Mouse (Mus musculus) erythroblast, embryonic 14.5 days (primary cell): ENCODE results near the gene Erbb3. TPM values are rescaled to one million over a fixed set of nuclear protein-coding genes. Genes with fewer than 3 reads are reported as not detected.
A peak's percentile ranks its signal among the peaks of the same experiment; 100 is the strongest.

Source experiments
- H3K27me3 ChIP-seq: 2 replicates; pipeline ENCODE4 v1.6.1; 2012; ENCODE audit warnings: inconsistent platforms; ENCODE audit not compliant: control insufficient read depth
- H3K36me3 ChIP-seq: 2 replicates; pipeline ENCODE4 v1.6.1; 2012; ENCODE audit warnings: mild to moderate bottlenecking, inconsistent platforms; ENCODE audit not compliant: control insufficient read depth
- H3K4me1 ChIP-seq: 2 replicates; pipeline ENCODE4 v1.6.1; 2012; ENCODE audit warnings: inconsistent platforms; ENCODE audit not compliant: control insufficient read depth
- H3K4me3 ChIP-seq: replicated peaks from 2 replicates; pipeline ENCODE3; 2012; ENCODE audit warnings: moderate library complexity, mild to moderate bottlenecking, inconsistent platforms
- H3K9me3 ChIP-seq: 2 replicates; pipeline ENCODE4 v1.6.1; 2012; ENCODE audit warnings: low read length, inconsistent platforms, mixed read lengths; ENCODE audit not compliant: control insufficient read depth
- GATA1 ChIP-seq: IDR thresholded peaks from 2 replicates; pipeline ENCODE4 v1.6.1; 2012; ENCODE audit warnings: low read length, inconsistent platforms, mixed read lengths
- TAL1 ChIP-seq: IDR thresholded peaks from 3 replicates; pipeline ENCODE4 v1.6.1; 2012; ENCODE audit warnings: low read length, inconsistent platforms, mixed read lengths
- polyA plus RNA-seq: library from polyadenylated mRNA; stranded (reverse); fragments of >175 nt; gene quantifications from 2 replicates; pipeline ENCODE4 v1.2.3, GENCODE M21; 2012

Erbb3 gene
- polyA plus RNA-seq, 1 experiment: 0.01 TPM

- Histone ChIP-seq H3K27me3 (peaks cover 8% of the 10 kb centered on the region), H3K36me3 (peaks cover 36% of the 10 kb centered on the region), H3K4me3 (peak overlapping the region; percentile 77), H3K9me3 (no peaks in the 10 kb centered on the region), H3K4me1 (peaks cover 37% of the 10 kb centered on the region)
- no peak for TF ChIP-seq GATA1
- TF ChIP-seq TAL1: no peak
Observed at GRCm38 (mm10) chr10:128524111-128524731, 65.2 kb downstream of the Erbb3 start.

GRCm38 (mm10) chr10:128522351-128522750 is 67.1 kb downstream of the Erbb3 start:
- no peaks in the 10 kb centered on the region for H3K9me3 ChIP-seq
- H3K36me3 ChIP-seq: peaks cover 52% of the 10 kb centered on the region
- H3K4me1 ChIP-seq: peaks cover 38% of the 10 kb centered on the region
- peaks cover 8% of the 10 kb centered on the region for H3K27me3 ChIP-seq
- no peak overlapping the region for H3K4me3 ChIP-seq
- TF ChIP-seq GATA1 (no peak), TAL1 (no peak)

- TF ChIP-seq TAL1 (no peak), GATA1 (no peak)
- Histone ChIP-seq H3K4me1 (peaks cover 44% of the 10 kb centered on the region), H3K36me3 (peaks cover 69% of the 10 kb centered on the region)
Observed at GRCm38 (mm10) chr10:128520591-128520990, 68.9 kb downstream of the Erbb3 start.

GRCm38 (mm10) chr10:128518833-128519232 is 70.6 kb downstream of the Erbb3 start:
- Histone ChIP-seq H3K4me3 (no peak overlapping the region), H3K27me3 (no peaks in the 10 kb centered on the region), H3K4me1 (peaks cover 35% of the 10 kb centered on the region), H3K36me3 (peaks cover 80% of the 10 kb centered on the region), H3K9me3 (no peaks in the 10 kb centered on the region)
- no peak for TF ChIP-seq TAL1
- no peak for TF ChIP-seq GATA1

More at GRCm38 (mm10) chr10:128520591-128520990, 68.9 kb downstream of the Erbb3 start:
- Histone ChIP-seq H3K9me3 (no peaks in the 10 kb centered on the region), H3K27me3 (peaks cover 8% of the 10 kb centered on the region), H3K4me3 (no peak overlapping the region)

Other genes starting within 250 kb of the Erbb3 start
- gene Coq10a, start 220.7 kb downstream of the Erbb3 start, polyA plus RNA-seq: 0.49 and 0.53 TPM in 2 replicates
- gene Ankrd52, start 212.5 kb downstream of the Erbb3 start, polyA plus RNA-seq: 1.4 and 1.9 TPM in 2 replicates
- gene Slc39a5, start 188.4 kb downstream of the Erbb3 start, polyA plus RNA-seq: 0.15 and 0.16 TPM in 2 replicates
- 32.3 and 34.1 TPM in 2 replicates for gene Nabp2, start 178.2 kb downstream of the Erbb3 start, polyA plus RNA-seq
- gene Rnf41, start 178.0 kb downstream of the Erbb3 start, polyA plus RNA-seq: 0.37 and 0.48 TPM in 2 replicates
- gene Smarcc2, start 130.4 kb downstream of the Erbb3 start, polyA plus RNA-seq: 19.2 and 19.5 TPM in 2 replicates
- gene Myl6, start 95.5 kb downstream of the Erbb3 start, polyA plus RNA-seq: 36.6 and 41.6 TPM in 2 replicates
- 0.63 and 0.76 TPM in 2 replicates for gene Myl6b, start 91.0 kb downstream of the Erbb3 start, polyA plus RNA-seq
- 2.7 and 2.9 TPM in 2 replicates for gene Esyt1, start 63.8 kb downstream of the Erbb3 start, polyA plus RNA-seq
- gene Zc3h10, start 41.9 kb downstream of the Erbb3 start, polyA plus RNA-seq: 1.6 and 1.9 TPM in 2 replicates
- 2,301 and 2,563 TPM in 2 replicates for gene Rpl41, start 40.3 kb downstream of the Erbb3 start, polyA plus RNA-seq
- 39.3 and 42.3 TPM in 2 replicates for gene Pa2g4, start 23.7 kb downstream of the Erbb3 start, polyA plus RNA-seq
- 514 and 972 TPM in 2 replicates for gene Rps26, start 37.1 kb upstream of the Erbb3 start, polyA plus RNA-seq
- gene Ikzf4, start 56.3 kb upstream of the Erbb3 start, polyA plus RNA-seq: 0.01 TPM in 1 of 2 replicates, not detected in the other
- gene Suox, start 84.4 kb upstream of the Erbb3 start, polyA plus RNA-seq: 0.04 and 0.14 TPM in 2 replicates
- 1.1 and 1.2 TPM in 2 replicates for gene Rab5b, start 106.6 kb upstream of the Erbb3 start, polyA plus RNA-seq
- gene Pmel, start 114.5 kb upstream of the Erbb3 start, polyA plus RNA-seq: not detected in 2 replicates
- gene Cdk2, start 115.4 kb upstream of the Erbb3 start, polyA plus RNA-seq: 2.3 and 2.6 TPM in 2 replicates
- gene Dgka, start 155.2 kb upstream of the Erbb3 start, polyA plus RNA-seq: 0.02 and 0.03 TPM in 2 replicates
- gene Pym1, start 158.2 kb upstream of the Erbb3 start, polyA plus RNA-seq: 10.9 and 11.7 TPM in 2 replicates
- 0.01 TPM in 1 of 2 replicates, not detected in the other for gene Mmp19, start 201.3 kb upstream of the Erbb3 start, polyA plus RNA-seq
- 0.94 and 1.2 TPM in 2 replicates for gene Dnajc14, start 214.4 kb upstream of the Erbb3 start, polyA plus RNA-seq
- gene Tmem198b, start 214.7 kb upstream of the Erbb3 start, polyA plus RNA-seq: 0.07 and 0.09 TPM in 2 replicates
- gene Sarnp, start 227.7 kb upstream of the Erbb3 start, polyA plus RNA-seq: 1.4 and 2.5 TPM in 2 replicates
- 1.3 and 2.2 TPM in 2 replicates for gene Ormdl2, start 232.0 kb upstream of the Erbb3 start, polyA plus RNA-seq